Mouse (Mus musculus): ENCODE measurements around the gene Ifi206. TPM values are rescaled to one million over a fixed set of nuclear protein-coding genes. Genes with fewer than 3 reads are reported as not detected.

Gene Ifi206
- total and polyA plus RNA-seq, 2 experiments: 1.3 to 1.4 TPM

GRCm38 (mm10) chr1:173456761-173457160 lies 34.1 kb downstream of the Ifi206 start:
- peak; percentile 51 for DNase-seq (ENCODE audit: extremely low read depth, low read depth, low spot score)
- H3K79me2 ChIP-seq (ENCODE audit: control insufficient read depth, insufficient read depth, low read length): no peaks in the 10 kb centered on the region
- H3K9ac ChIP-seq (ENCODE audit: low read depth, low read length): no peak overlapping the region
- no peaks in the 10 kb centered on the region for H3K27me3 ChIP-seq (ENCODE audit: control insufficient read depth, insufficient read depth, low read length)
- no peak for TF ChIP-seq CTCF (IDR thresholded peaks at IDR 0.05; ENCODE audit: low read depth, low read length)
- no peak for TF ChIP-seq POLR2A (IDR thresholded peaks at IDR 0.05; ENCODE audit: extremely low read depth, insufficient read depth, low read length)
- WGBS: 40% methylated on average over 5 of the region's 5 CpGs
- H3K27ac ChIP-seq (replicated peaks; ENCODE audit: insufficient read depth, low read depth, low read length): no peak overlapping the region
- no peaks in the 10 kb centered on the region for H3K4me1 ChIP-seq (ENCODE audit: control insufficient read depth, insufficient read depth, low read length)
- no peaks in the 10 kb centered on the region for H3K36me3 ChIP-seq (ENCODE audit: control insufficient read depth, insufficient read depth, low read length)
- no peak overlapping the region for H3K4me3 ChIP-seq (ENCODE audit: insufficient read depth, low read depth, low read length)

GRCm38 (mm10) chr1:173456139-173456754 lies 34.6 kb downstream of the Ifi206 start:
- Histone ChIP-seq H3K27ac (replicated peaks; ENCODE audit: insufficient read depth, low read depth, low read length) (no peak overlapping the region), H3K79me2 (ENCODE audit: control insufficient read depth, insufficient read depth, low read length) (no peaks in the 10 kb centered on the region), H3K36me3 (ENCODE audit: control insufficient read depth, insufficient read depth, low read length) (no peaks in the 10 kb centered on the region), H3K9ac (ENCODE audit: low read depth, low read length) (no peak overlapping the region), H3K4me1 (ENCODE audit: control insufficient read depth, insufficient read depth, low read length) (no peaks in the 10 kb centered on the region), H3K4me3 (ENCODE audit: insufficient read depth, low read depth, low read length) (no peak overlapping the region), H3K27me3 (ENCODE audit: control insufficient read depth, insufficient read depth, low read length) (no peaks in the 10 kb centered on the region)
- peak; percentile 62 for TF ChIP-seq CTCF (IDR thresholded peaks at IDR 0.05; ENCODE audit: low read depth, low read length)
- TF ChIP-seq POLR2A (IDR thresholded peaks at IDR 0.05; ENCODE audit: extremely low read depth, insufficient read depth, low read length): no peak
- WGBS: 47% methylated on average over 7 of the region's 7 CpGs
- DNase-seq (ENCODE audit: extremely low read depth, low read depth, low spot score): peak; percentile 37

- no peak overlapping the region for H3K27ac ChIP-seq (replicated peaks; ENCODE audit: insufficient read depth, low read depth, low read length)
- no peak overlapping the region for H3K9ac ChIP-seq (ENCODE audit: low read depth, low read length)
- H3K4me3 ChIP-seq (ENCODE audit: insufficient read depth, low read depth, low read length): no peak overlapping the region
- TF ChIP-seq POLR2A (IDR thresholded peaks at IDR 0.05; ENCODE audit: extremely low read depth, insufficient read depth, low read length): no peak
- no peak for TF ChIP-seq CTCF (IDR thresholded peaks at IDR 0.05; ENCODE audit: low read depth, low read length)
- H3K27me3 ChIP-seq (ENCODE audit: control insufficient read depth, insufficient read depth, low read length): no peaks in the 10 kb centered on the region
- DNase-seq (ENCODE audit: extremely low read depth, low read depth, low spot score): peak; percentile 36
- no peaks in the 10 kb centered on the region for H3K36me3 ChIP-seq (ENCODE audit: control insufficient read depth, insufficient read depth, low read length)
- H3K4me1 ChIP-seq (ENCODE audit: control insufficient read depth, insufficient read depth, low read length): no peaks in the 10 kb centered on the region
- no peaks in the 10 kb centered on the region for H3K79me2 ChIP-seq (ENCODE audit: control insufficient read depth, insufficient read depth, low read length)
- WGBS: 87% methylated on average over 5 of the region's 5 CpGs
Observed at GRCm38 (mm10) chr1:173451665-173452064, 39.2 kb downstream of the Ifi206 start.

GRCm38 (mm10) chr1:173450621-173451020 lies 40.2 kb downstream of the Ifi206 start:
- WGBS: 87% methylated on average over 4 of the region's 4 CpGs
- Histone ChIP-seq H3K79me2 (ENCODE audit: control insufficient read depth, insufficient read depth, low read length) (no peaks in the 10 kb centered on the region), H3K27ac (replicated peaks; ENCODE audit: insufficient read depth, low read depth, low read length) (no peak overlapping the region), H3K4me3 (ENCODE audit: insufficient read depth, low read depth, low read length) (no peak overlapping the region), H3K27me3 (ENCODE audit: control insufficient read depth, insufficient read depth, low read length) (no peaks in the 10 kb centered on the region), H3K9ac (ENCODE audit: low read depth, low read length) (no peak overlapping the region), H3K4me1 (ENCODE audit: control insufficient read depth, insufficient read depth, low read length) (no peaks in the 10 kb centered on the region), H3K36me3 (ENCODE audit: control insufficient read depth, insufficient read depth, low read length) (no peaks in the 10 kb centered on the region)
- no peak for DNase-seq (ENCODE audit: extremely low read depth, low read depth, low spot score)
- TF ChIP-seq POLR2A (IDR thresholded peaks at IDR 0.05; ENCODE audit: extremely low read depth, insufficient read depth, low read length): no peak

GRCm38 (mm10) chr1:173447067-173447466 lies 43.8 kb downstream of the Ifi206 start:
- no peaks in the 10 kb centered on the region for H3K36me3 ChIP-seq (ENCODE audit: control insufficient read depth, insufficient read depth, low read length)
- H3K4me3 ChIP-seq (ENCODE audit: insufficient read depth, low read depth, low read length): no peak overlapping the region
- H3K4me1 ChIP-seq (ENCODE audit: control insufficient read depth, insufficient read depth, low read length): no peaks in the 10 kb centered on the region
- DNase-seq (ENCODE audit: extremely low read depth, low read depth, low spot score): no peak
- 65% methylated on average over 4 of the region's 4 CpGs for WGBS
- no peak overlapping the region for H3K27ac ChIP-seq (replicated peaks; ENCODE audit: insufficient read depth, low read depth, low read length)
- H3K27me3 ChIP-seq (ENCODE audit: control insufficient read depth, insufficient read depth, low read length): no peaks in the 10 kb centered on the region
- no peaks in the 10 kb centered on the region for H3K79me2 ChIP-seq (ENCODE audit: control insufficient read depth, insufficient read depth, low read length)
- TF ChIP-seq CTCF (IDR thresholded peaks at IDR 0.05; ENCODE audit: low read depth, low read length): no peak
- no peak overlapping the region for H3K9ac ChIP-seq (ENCODE audit: low read depth, low read length)

GRCm38 (mm10) chr1:173443061-173443460 lies 47.8 kb downstream of the Ifi206 start:
- H3K27me3 ChIP-seq (ENCODE audit: control insufficient read depth, insufficient read depth, low read length): no peaks in the 10 kb centered on the region
- no peak for DNase-seq (ENCODE audit: extremely low read depth, low read depth, low spot score)

More at GRCm38 (mm10) chr1:173443061-173443460, 47.8 kb downstream of the Ifi206 start:
- H3K79me2 ChIP-seq (ENCODE audit: control insufficient read depth, insufficient read depth, low read length): no peaks in the 10 kb centered on the region
- TF ChIP-seq POLR2A (IDR thresholded peaks at IDR 0.05; ENCODE audit: extremely low read depth, insufficient read depth, low read length) (no peak), CTCF (IDR thresholded peaks at IDR 0.05; ENCODE audit: low read depth, low read length) (no peak)
- WGBS: 72% methylated on average over 1 of the region's 1 CpGs
- no peak overlapping the region for H3K27ac ChIP-seq (replicated peaks; ENCODE audit: insufficient read depth, low read depth, low read length)
- H3K4me1 ChIP-seq (ENCODE audit: control insufficient read depth, insufficient read depth, low read length): no peaks in the 10 kb centered on the region
- H3K4me3 ChIP-seq (ENCODE audit: insufficient read depth, low read depth, low read length): no peak overlapping the region
- H3K36me3 ChIP-seq (ENCODE audit: control insufficient read depth, insufficient read depth, low read length): no peaks in the 10 kb centered on the region
- H3K9ac ChIP-seq (ENCODE audit: low read depth, low read length): no peak overlapping the region

All from liver, adult 2 months (tissue).